Mouse (Mus musculus) liver, embryonic 14.5 days (tissue): ENCODE measurements around the gene Myt1l. TPM values are rescaled to one million over a fixed set of nuclear protein-coding genes. Genes with fewer than 3 reads are reported as not detected.

ENCODE experiments used
- ATAC-seq: fragments of 200-750 bp; cut with Nextera tagmentation; 2 replicates; pipeline ENCODE4 v1.8.0; 2017; ENCODE audit warnings: moderate number of reproducible peaks, mild to moderate bottlenecking, moderate library complexity; ENCODE audit not compliant: insufficient read depth
- DNase-seq, 3 experiments: peaks; one replicate each; pipeline ENCODE4 v3.0.0-alpha.2; 2012 to 2013; ENCODE audit warnings: low read depth in 3 of 3, low spot score in 3 of 3
- H3K27ac ChIP-seq: fragments of 300-500 bp; sonication (generic); 2 replicates; pipeline ENCODE4 v1.5.1; 2014; ENCODE audit warnings: moderate library complexity, mild to moderate bottlenecking, control low read depth, inconsistent platforms
- H3K27me3 ChIP-seq: fragments of 300-500 bp; sonication (generic); 2 replicates; pipeline ENCODE4 v1.6.1; 2014; ENCODE audit warnings: mild to moderate bottlenecking, low read length, moderate library complexity; ENCODE audit not compliant: control insufficient read depth, insufficient read depth
- H3K36me3 ChIP-seq: fragments of 300-500 bp; sonication (generic); replicated peaks from 2 replicates; pipeline ENCODE4 v1.6.1; 2014; ENCODE audit warnings: low read depth; ENCODE audit not compliant: control insufficient read depth, insufficient read depth
- H3K4me1 ChIP-seq, 2 experiments: fragments of 200-500 bp in 1 of 2; fragments of 300-500 bp in 1 of 2; sonication (generic) in 1 of 2; replicated peaks; 2 replicates each; pipeline ENCODE4 v1.6.1; 2012 to 2014; ENCODE audit warnings: antibody characterized with exemption in 1 of 2, inconsistent platforms in 1 of 2, low read length in 1 of 2; ENCODE audit not compliant: control insufficient read depth in 2 of 2, insufficient read depth in 2 of 2
- H3K4me2 ChIP-seq: fragments of 300-500 bp; sonication (generic); 2 replicates; pipeline ENCODE4 v1.6.1; 2014; ENCODE audit warnings: low read depth, mild to moderate bottlenecking, control low read depth, moderate library complexity
- H3K4me3 ChIP-seq, 2 experiments: fragments of 200-500 bp in 1 of 2; fragments of 300-500 bp in 1 of 2; sonication (generic) in 1 of 2; 2 replicates each; pipeline ENCODE4 v1.5.1; 2012 to 2014; ENCODE audit warnings: low read depth in 2 of 2, low read length in 2 of 2, mild to moderate bottlenecking in 2 of 2, control low read depth in 1 of 2, inconsistent platforms in 1 of 2, moderate library complexity in 1 of 2; ENCODE audit not compliant: insufficient read depth in 1 of 2
- H3K9ac ChIP-seq: fragments of 300-500 bp; sonication (generic); replicated peaks from 2 replicates; pipeline ENCODE4 v1.6.1; 2014; ENCODE audit warnings: mild to moderate bottlenecking, control low read depth, moderate library complexity
- H3K9me3 ChIP-seq: fragments of 300-500 bp; sonication (generic); 2 replicates; pipeline ENCODE4 v1.6.1; 2016; ENCODE audit warnings: low read length, mixed read lengths; ENCODE audit not compliant: control insufficient read depth
- CTCF ChIP-seq: IDR thresholded peaks from 2 replicates; pipeline ENCODE4 v1.5.1; 2016; ENCODE audit warnings: antibody characterized with exemption, low read depth, control low read depth
- EP300 ChIP-seq: IDR thresholded peaks from 2 replicates; pipeline ENCODE4 v1.6.1; 2016; ENCODE audit warnings: antibody characterized with exemption, low read depth
- WGBS: fragments of 180-500 bp; shearing (Covaris S2); extraction: QIAGEN DNeasy Blood & Tissue Kit; methylation state at CpG from one replicate; pipeline ENCODE4 v1.1.7; 2014; ENCODE audit not compliant: insufficient replicate concordance; 5-methylcytosine and 5-hydroxymethylcytosine counted together
- polyA plus RNA-seq, 2 experiments: library from polyadenylated mRNA; depleted of rRNA in 1 of 2; stranded (reverse) in 1 of 2; unstranded in 1 of 2; fragments of >200 nt; fragmentation: Nextera tagmentation in 1 of 2; extraction: Ambion mirVana in 1 of 2; gene quantifications; 2 replicates each; pipeline versions ENCODE4 v1.2.1 to v1.2.3; 2012 to 2014

Gene Myt1l
- polyA plus RNA-seq, 2 experiments, result not detected

- H3K4me2 ChIP-seq, result no peak overlapping the region
- no peak for DNase-seq
- ATAC-seq, result no peak
- no peaks in the 10 kb centered on the region for H3K36me3 ChIP-seq
- WGBS, result 56% methylated on average over 3 of the region's 3 CpGs
- H3K4me3 ChIP-seq, result no peak overlapping the region
- TF ChIP-seq CTCF, result no peak
- TF ChIP-seq EP300, result no peak
- no peaks in the 10 kb centered on the region for H3K27me3 ChIP-seq
- H3K9ac ChIP-seq, result no peak overlapping the region
- no peaks in the 10 kb centered on the region for H3K9me3 ChIP-seq
- H3K4me1 ChIP-seq, result no peaks in the 10 kb centered on the region
- H3K27ac ChIP-seq, result no peak overlapping the region
These were observed 294.0 kb downstream of the Myt1l start for GRCm38 (mm10) chr12:29822216-29822615.

DNA sequence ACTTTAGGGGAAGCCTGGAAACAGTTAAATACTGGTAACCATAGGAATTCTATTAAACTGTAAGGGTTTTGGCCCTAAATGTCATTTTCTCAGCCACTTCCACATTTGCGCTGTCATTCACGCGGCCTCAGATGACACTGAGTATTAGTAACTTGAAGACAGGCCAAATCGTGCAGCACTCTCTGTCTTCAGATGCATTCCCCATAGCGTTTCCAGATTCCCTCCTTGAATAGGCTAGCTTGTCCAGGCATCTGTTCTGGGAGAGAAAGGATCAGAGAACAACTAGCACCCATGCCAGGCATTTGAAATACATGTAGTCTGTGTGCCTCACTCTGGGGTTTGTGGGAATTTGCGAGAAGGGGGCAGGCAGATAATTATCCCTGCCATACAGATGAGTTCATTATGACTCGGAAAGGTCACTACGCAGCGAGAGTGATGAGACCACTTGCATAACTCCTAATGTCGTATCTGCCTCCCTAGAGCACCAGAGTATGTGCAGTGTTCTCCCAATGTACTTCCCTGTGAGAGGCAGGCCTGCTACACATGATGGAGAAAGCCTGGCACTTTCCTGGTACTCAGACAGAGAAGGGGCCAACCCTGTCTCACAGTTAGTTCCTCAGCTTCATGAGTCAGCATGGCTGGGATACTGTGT, 295.7 kb downstream of the Myt1l start:
- TF ChIP-seq CTCF, result no peak
- no peak for TF ChIP-seq EP300
- DNase-seq, result no peak
- Histone ChIP-seq H3K9ac (no peak overlapping the region), H3K36me3 (no peaks in the 10 kb centered on the region), H3K4me3 (no peak overlapping the region), H3K27ac (no peak overlapping the region), H3K9me3 (no peaks in the 10 kb centered on the region), H3K27me3 (no peaks in the 10 kb centered on the region), H3K4me1 (no peaks in the 10 kb centered on the region), H3K4me2 (no peak overlapping the region)
- no peak for ATAC-seq
- WGBS, result 63% methylated on average over 10 of the region's 10 CpGs

DNA sequence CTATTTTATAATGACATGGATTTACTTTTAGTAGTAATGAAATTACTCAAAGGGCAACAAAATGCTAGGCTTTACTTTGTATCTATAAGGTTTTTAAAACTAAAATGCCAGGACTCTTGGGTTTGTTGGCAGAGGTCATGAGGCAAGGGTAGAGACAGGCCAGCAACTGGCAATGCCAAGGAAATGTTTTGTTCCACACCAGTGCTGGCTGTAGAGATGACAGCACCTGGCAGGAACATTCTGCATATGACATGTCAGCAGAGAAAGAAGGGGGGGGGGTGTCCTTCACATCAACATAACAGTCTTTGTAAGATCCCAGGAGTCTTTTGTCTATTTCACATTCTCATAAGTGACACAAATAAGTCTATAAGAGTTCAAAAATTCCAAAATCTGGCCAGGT, 302.4 kb downstream of the Myt1l start:
- no peak for TF ChIP-seq EP300
- no peak for TF ChIP-seq CTCF
- no peak for ATAC-seq
- Histone ChIP-seq H3K4me1 (no peaks in the 10 kb centered on the region), H3K4me2 (no peak overlapping the region), H3K4me3 (no peak overlapping the region), H3K36me3 (no peaks in the 10 kb centered on the region), H3K27ac (no peak overlapping the region), H3K9me3 (no peaks in the 10 kb centered on the region), H3K9ac (no peak overlapping the region), H3K27me3 (no peaks in the 10 kb centered on the region)
- no peak for DNase-seq

- Histone ChIP-seq H3K9ac (no peak overlapping the region), H3K36me3 (no peaks in the 10 kb centered on the region), H3K4me1 (no peaks in the 10 kb centered on the region), H3K27me3 (no peaks in the 10 kb centered on the region), H3K4me2 (no peak overlapping the region), H3K27ac (no peak overlapping the region), H3K9me3 (no peaks in the 10 kb centered on the region), H3K4me3 (no peak overlapping the region)
- WGBS, result 64% methylated on average over 11 of the region's 11 CpGs
- TF ChIP-seq EP300 (no peak), CTCF (no peak)
- ATAC-seq (no peak), DNase-seq (no peak)
These were observed 303.2 kb downstream of the Myt1l start for GRCm38 (mm10) chr12:29831356-29831755.

DNA sequence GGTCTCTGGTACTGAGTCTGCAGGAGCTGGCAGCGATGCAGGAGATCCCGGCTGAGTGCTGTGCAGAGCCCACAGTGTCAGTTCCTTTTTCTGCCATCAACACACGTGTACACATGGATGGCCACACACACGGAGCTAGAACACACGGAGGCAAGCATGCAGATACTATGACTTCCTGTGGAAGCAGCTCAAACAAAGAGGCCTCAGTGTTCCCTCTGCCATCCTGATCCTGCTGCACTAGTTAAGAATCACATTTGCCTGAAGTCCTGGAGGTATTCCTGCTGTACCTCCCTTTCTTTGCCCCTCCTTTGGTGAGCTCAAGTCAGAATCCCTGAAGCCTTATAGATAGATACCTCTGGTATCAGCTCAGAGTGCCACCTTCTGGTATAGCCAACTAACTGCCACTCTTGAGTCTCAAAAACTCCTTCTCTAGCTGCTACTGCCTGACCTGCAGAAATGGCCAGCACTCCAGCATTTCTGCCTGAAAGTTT, 309.2 kb downstream of the Myt1l start:
- no peaks in the 10 kb centered on the region for H3K9me3 ChIP-seq
- DNase-seq (no peak), ATAC-seq (no peak)
- no peaks in the 10 kb centered on the region for H3K27me3 ChIP-seq
- H3K9ac ChIP-seq, result no peak overlapping the region
- WGBS, result 53% methylated on average over 5 of the region's 5 CpGs
- H3K4me2 ChIP-seq, result no peak overlapping the region
- no peak overlapping the region for H3K4me3 ChIP-seq
- no peaks in the 10 kb centered on the region for H3K4me1 ChIP-seq
- H3K36me3 ChIP-seq, result no peaks in the 10 kb centered on the region
- TF ChIP-seq CTCF (no peak), EP300 (no peak)
- H3K27ac ChIP-seq, result no peak overlapping the region
